20 mouse cellular contexts compared by ENCODE assay signal in genomic region chr12:71886941-71887340, GRCm38 (mm10). TPM values are rescaled to one million over a fixed set of nuclear protein-coding genes. Genes with fewer than 3 reads are reported as not detected.
DNase-seq lines count a peak whose midpoint lies in the region; ATAC-seq and TF ChIP-seq lines count a peak whose summit lies in the region.
"Had no signal": no experiment of that assay in that cellular context is flagged by ENCODE, and none has a peak within 500 bp of the region (broad histone marks: within the 10 kb centered on the region; RNA-seq: fewer than 3 reads in every experiment).

No protein-coding gene starts in this region.

- no peak for DNase-seq in heart, embryonic 10.5 days (ENCODE audit: low spot score)
- no peak for DNase-seq in heart, adult 18-20 months
- DNase-seq in brain, embryonic 14.5 days (ENCODE audit: low read depth), result peak; percentile 24
- DNase-seq: adrenal gland, postnatal 25 days; cerebellum, adult 9-11 months; embryo, embryonic 11 days; gastrocnemius, postnatal 36 days; kidney, adult 9 months; lung, embryonic 14.5 days had no signal

- no peak for TF ChIP-seq CTCF in brain, embryonic 14.5 days (IDR thresholded peaks at IDR 0.05; ENCODE audit: borderline replicate concordance, extremely low read depth, insufficient read depth, insufficient read length)

- H3ac ChIP-seq in myocyte (ENCODE audit: control insufficient read depth, insufficient read length), result no peak overlapping the region

- ATAC-seq in liver, embryonic 15.5 days (ENCODE audit: insufficient read depth), result no peak
- no peak for ATAC-seq in liver, embryonic 12.5 days
- no peak for ATAC-seq in frontal cortex, adult (ENCODE audit: low TSS enrichment)
- ATAC-seq in kidney, embryonic 15.5 days (replicated peaks; ENCODE audit: low FRiP score), result no peak
- ATAC-seq: hindbrain, embryonic 16.5 days; midbrain, embryonic 16.5 days had no signal

- H3K36me3 ChIP-seq in heart, embryonic 10.5 days, result peaks cover 2% of the 10 kb centered on the region; the same call in 1 of the 2 replicates
- H3K36me3 ChIP-seq in liver, embryonic 15.5 days (replicated peaks), result no peaks in the 10 kb centered on the region; the same call in 1 of the 2 replicates
- peaks cover 14% of the 10 kb centered on the region for H3K36me3 ChIP-seq in liver, embryonic 12.5 days
- H3K36me3 ChIP-seq in myocyte (ENCODE audit: control insufficient read depth, insufficient read depth), result no peaks in the 10 kb centered on the region
- no peaks in the 10 kb centered on the region for H3K36me3 ChIP-seq in kidney, embryonic 15.5 days
- H3K36me3 ChIP-seq: limb, embryonic 12.5 days; neural tube, embryonic 12.5 days had no signal

- H3K27me3 ChIP-seq in heart, embryonic 10.5 days (ENCODE audit: insufficient read depth, poor library complexity, severe bottlenecking), result no peaks in the 10 kb centered on the region
- H3K27me3 ChIP-seq in liver, embryonic 15.5 days, result no peaks in the 10 kb centered on the region
- H3K27me3 ChIP-seq in liver, embryonic 12.5 days (replicated peaks), result no peaks in the 10 kb centered on the region
- H3K27me3 ChIP-seq in myocyte (ENCODE audit: control insufficient read depth, insufficient read depth, insufficient read length), result no peaks in the 10 kb centered on the region
- H3K27me3 ChIP-seq in kidney, embryonic 15.5 days, result no peaks in the 10 kb centered on the region
- H3K27me3 ChIP-seq: limb, embryonic 12.5 days; neural tube, embryonic 12.5 days had no signal

- no peak for TF ChIP-seq POLR2A in brain, embryonic 14.5 days (IDR thresholded peaks at IDR 0.05; ENCODE audit: borderline replicate concordance, extremely low read depth, insufficient read depth, insufficient read length, poor library complexity, severe bottlenecking)
- no peak for TF ChIP-seq POLR2A in myocyte (IDR thresholded peaks at IDR 0.05; ENCODE audit: insufficient read length, low read depth)

- 0 out of 2 replicates have a peak overlapping the region, but pooled peaks have one; percentile 5 for H3K4me2 ChIP-seq in liver, embryonic 15.5 days
- H3K4me2 ChIP-seq in liver, embryonic 12.5 days, result no peak overlapping the region
- H3K4me2 ChIP-seq in myocyte (ENCODE audit: low read depth), result peak overlapping the region; percentile 75
- H3K4me2 ChIP-seq in kidney, embryonic 15.5 days, result no peak overlapping the region
- H3K4me2 ChIP-seq: limb, embryonic 12.5 days; lung, embryonic 14.5 days; neural tube, embryonic 12.5 days had no signal

- 49% methylated on average over 2 of the region's 2 CpGs for WGBS in heart, embryonic 10.5 days
- 53% methylated on average over 2 of the region's 2 CpGs for WGBS in liver, embryonic 15.5 days (ENCODE audit: insufficient replicate concordance)
- 60% methylated on average over 2 of the region's 2 CpGs for WGBS in liver, embryonic 12.5 days (ENCODE audit: insufficient replicate concordance)
- WGBS in kidney, embryonic 15.5 days, result 68% methylated on average over 2 of the region's 2 CpGs

- H3K4me1 ChIP-seq in heart, embryonic 10.5 days, result peaks cover 92% of the 10 kb centered on the region
- H3K4me1 ChIP-seq in liver, embryonic 15.5 days (replicated peaks), result peaks cover 85% of the 10 kb centered on the region
- peaks cover 94% of the 10 kb centered on the region for H3K4me1 ChIP-seq in liver, embryonic 12.5 days
- H3K4me1 ChIP-seq in kidney, embryonic 15.5 days, result peaks cover 59% of the 10 kb centered on the region

- peaks cover 34% of the 10 kb centered on the region for H3K79me2 ChIP-seq in myocyte (ENCODE audit: control insufficient read depth, insufficient read depth)

- H3K9ac ChIP-seq in liver, embryonic 15.5 days, result no peak overlapping the region
- no peak overlapping the region for H3K9ac ChIP-seq in liver, embryonic 12.5 days
- no peak overlapping the region for H3K9ac ChIP-seq in kidney, embryonic 15.5 days
- H3K9ac ChIP-seq: limb, embryonic 12.5 days; lung, embryonic 14.5 days; neural tube, embryonic 12.5 days had no signal

- H3K27ac ChIP-seq in heart, embryonic 10.5 days, result peak overlapping the region; percentile 77
- no peak overlapping the region for H3K27ac ChIP-seq in liver, embryonic 15.5 days (replicated peaks)
- no peak overlapping the region for H3K27ac ChIP-seq in liver, embryonic 12.5 days
- H3K27ac ChIP-seq in kidney, embryonic 15.5 days, result no peak overlapping the region
- H3K27ac ChIP-seq: limb, embryonic 12.5 days; neural tube, embryonic 12.5 days had no signal

- no peak overlapping the region for H3K4me3 ChIP-seq in heart, embryonic 10.5 days
- H3K4me3 ChIP-seq in liver, embryonic 15.5 days (replicated peaks), result no peak overlapping the region
- no peak overlapping the region for H3K4me3 ChIP-seq in liver, embryonic 12.5 days
- peak overlapping the region; percentile 16 for H3K4me3 ChIP-seq in myocyte
- no peak overlapping the region for H3K4me3 ChIP-seq in kidney, embryonic 15.5 days (replicated peaks)
- H3K4me3 ChIP-seq: erythroblast, embryonic 14.5 days; limb, embryonic 12.5 days; neural tube, embryonic 12.5 days had no signal

- H3K9me3 ChIP-seq in heart, embryonic 10.5 days, result no peaks in the 10 kb centered on the region
- no peaks in the 10 kb centered on the region for H3K9me3 ChIP-seq in liver, embryonic 15.5 days (replicated peaks)
- H3K9me3 ChIP-seq in liver, embryonic 12.5 days (replicated peaks), result no peaks in the 10 kb centered on the region
- H3K9me3 ChIP-seq in kidney, embryonic 15.5 days (replicated peaks), result no peaks in the 10 kb centered on the region
- H3K9me3 ChIP-seq: G1E; limb, embryonic 12.5 days; neural tube, embryonic 12.5 days had no signal

TF ChIP-seq in myocyte, 11 proteins besides CTCF, POLR2A, EP300 and RAD21:
- TF ChIP-seq REST (IDR thresholded peaks at IDR 0.05; ENCODE audit: insufficient read depth, insufficient read length) (no peak), SRF (IDR thresholded peaks at IDR 0.05; ENCODE audit: control insufficient read depth, insufficient read length, low read depth) (no peak), MYOG (IDR thresholded peaks at IDR 0.05; ENCODE audit: control insufficient read depth in 1 of 3, insufficient read depth in 1 of 3, insufficient read length in 2 of 3, low read depth in 2 of 3) (peak in 1 of 3 experiments; percentile 61), CEBPB (IDR thresholded peaks at IDR 0.05; ENCODE audit: insufficient read depth, poor library complexity, severe bottlenecking) (peak; percentile 88), E2F4 (IDR thresholded peaks at IDR 0.05; ENCODE audit: insufficient read depth) (no peak), POLR2AphosphoS2 (IDR thresholded peaks at IDR 0.05; ENCODE audit: insufficient read length, low read depth) (no peak), MAX (IDR thresholded peaks at IDR 0.05; ENCODE audit: low read depth) (no peak), USF1 (IDR thresholded peaks at IDR 0.05; ENCODE audit: low read depth) (no peak), TCF12 (IDR thresholded peaks at IDR 0.05; ENCODE audit: insufficient read depth, poor library complexity, severe bottlenecking) (peak; percentile 50), MYOD1 (IDR thresholded peaks at IDR 0.05; ENCODE audit: control insufficient read depth in 1 of 3, insufficient read length in 2 of 3, low read depth in 2 of 3) (peak in 2 of 3 experiments; percentile 16 to 77), TCF3 (IDR thresholded peaks at IDR 0.05; ENCODE audit: insufficient read length, low read depth) (peak; percentile 6)

RNA-seq across cellular contexts. Expression of gene Daam1, which starts 56.1 kb away (rescaled TPM):
- polyA plus RNA-seq in heart, embryonic 10.5 days (2016; fragmentation: Nextera tagmentation; extraction: Ambion mirVana), result 11.5 and 20.1 TPM in 2 replicates
- 10 to 100 TPM; 61.3 to 70.5 TPM for total RNA-seq in heart, adult 18-20 months (2021)
- polyA plus RNA-seq in liver, embryonic 15.5 days (2015; fragmentation: Nextera tagmentation; extraction: Ambion mirVana), result 8.8 and 9.2 TPM in 2 replicates
- polyA plus RNA-seq in liver, embryonic 12.5 days (2016; fragmentation: Nextera tagmentation; extraction: Ambion mirVana), result 10.7 and 11.2 TPM in 2 replicates
- 28.7 and 47.3 TPM in 2 replicates for polyA plus RNA-seq in brain, embryonic 14.5 days (2012; rRNA removed)
- 10.1 TPM for polyA plus RNA-seq in myocyte (2012; fragmentation: generic; extraction: Trizol)
- polyA plus RNA-seq in kidney, embryonic 15.5 days (2015; fragmentation: Nextera tagmentation; extraction: Ambion mirVana), result 9.0 and 9.4 TPM in 2 replicates

Comparison
In these comparisons a context has a peak if more than half of its experiments do, and no peak if none do; other contexts are left out.
1. H3K4me2 ChIP-seq: peak in liver, embryonic 15.5 days (single experiment) and myocyte (single experiment); none in liver, embryonic 12.5 days (single experiment) and kidney, embryonic 15.5 days (single experiment).